Mouse (Mus musculus): ENCODE measurements around the gene Sass6.
"Not testable (repeated sequence)": the region's sequence is repeated elsewhere in the genome, so short reads cannot be mapped to it uniquely, and the experiment has no call there.

Gene Sass6

DNA sequence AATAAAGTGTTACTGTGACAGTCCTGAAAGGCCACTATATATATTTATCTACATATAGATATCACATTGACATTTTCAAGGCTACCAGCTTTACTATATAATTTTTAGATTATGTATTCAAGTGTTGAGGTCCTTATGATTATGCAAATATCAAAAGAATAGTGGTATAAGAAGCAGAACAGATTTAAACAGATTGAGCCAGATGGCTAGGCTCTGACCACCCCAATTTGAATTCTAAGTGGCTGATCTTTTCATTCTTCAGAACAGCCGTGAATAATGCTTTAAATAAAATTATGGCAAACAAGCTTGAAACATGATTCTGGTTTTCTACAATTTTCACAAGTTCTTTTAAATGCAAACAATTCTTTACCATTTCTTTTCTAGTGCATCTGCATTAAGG lies 36.7 kb downstream of the Sass6 start:
- no peak for DNase-seq (ENCODE audit: low read depth in 2 of 2, low spot score in 2 of 2)

DNA sequence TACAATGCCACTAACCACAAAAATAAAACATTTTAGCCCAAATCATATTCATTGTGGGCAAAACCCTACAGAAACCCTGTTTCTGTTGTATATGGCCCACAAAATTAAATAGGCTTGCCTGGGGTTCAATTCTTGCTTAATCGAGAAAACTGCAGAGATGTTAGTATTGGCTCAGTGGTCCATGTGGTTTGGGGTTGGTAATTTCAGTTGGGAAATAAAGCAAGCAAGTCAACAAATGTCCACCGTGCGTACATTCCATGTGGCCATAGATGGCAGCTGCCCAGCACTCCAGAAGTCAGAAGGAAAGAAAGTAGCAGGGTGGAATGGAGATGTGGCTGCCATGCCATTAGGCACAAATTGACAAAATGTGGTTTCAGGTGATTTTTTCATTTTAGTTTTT lies 38.2 kb downstream of the Sass6 start:
- DNase-seq (ENCODE audit: low read depth in 2 of 2, low spot score in 2 of 2): no peak

DNA sequence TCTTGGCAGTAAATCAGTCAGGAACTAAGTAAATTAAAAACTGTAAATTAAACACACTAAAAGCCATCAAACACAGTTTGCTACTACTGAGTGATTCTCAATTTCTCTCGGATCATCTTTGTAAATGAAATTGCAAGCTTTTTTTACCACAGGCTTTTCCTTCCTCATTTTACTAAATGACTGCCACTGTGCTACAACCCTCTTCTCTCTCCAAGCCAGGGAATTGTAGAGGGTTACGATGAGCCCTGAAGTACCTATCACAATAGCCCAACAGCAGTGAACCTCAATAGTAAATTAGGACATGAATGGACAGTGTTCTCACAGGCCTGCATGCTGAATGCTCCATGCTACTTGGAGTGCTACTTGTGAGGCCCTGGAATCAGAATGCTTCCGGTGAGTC lies 39.3 kb downstream of the Sass6 start:
- DNase-seq (ENCODE audit: low read depth in 2 of 2, low spot score in 2 of 2): no peak

- no peak for DNase-seq (ENCODE audit: low read depth in 2 of 2, low spot score in 2 of 2)
These were observed 40.1 kb downstream of the Sass6 start for GRCm38 (mm10) chr3:116634853-116635252.

DNA sequence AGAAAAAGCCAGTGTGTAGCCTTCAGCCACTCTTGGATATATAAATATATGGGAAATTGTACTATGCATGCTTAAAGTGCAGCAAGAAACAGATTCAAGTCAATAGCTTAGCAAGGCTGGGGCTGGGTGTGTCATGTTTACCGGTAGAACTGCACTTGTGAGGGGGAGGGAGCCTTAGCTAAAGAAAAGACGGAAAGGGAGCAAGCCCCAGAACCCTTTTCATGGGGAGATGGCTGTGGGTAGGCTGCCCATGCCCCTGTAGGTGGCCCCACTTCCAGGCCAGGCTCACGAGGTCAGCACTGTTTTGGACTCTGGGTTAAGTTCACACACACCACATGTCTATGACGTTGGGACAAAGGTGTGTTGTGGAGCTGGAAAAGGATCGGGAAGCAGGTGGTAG lies 41.0 kb downstream of the Sass6 start:
- no peak for DNase-seq (ENCODE audit: low read depth in 2 of 2, low spot score in 2 of 2)

DNA sequence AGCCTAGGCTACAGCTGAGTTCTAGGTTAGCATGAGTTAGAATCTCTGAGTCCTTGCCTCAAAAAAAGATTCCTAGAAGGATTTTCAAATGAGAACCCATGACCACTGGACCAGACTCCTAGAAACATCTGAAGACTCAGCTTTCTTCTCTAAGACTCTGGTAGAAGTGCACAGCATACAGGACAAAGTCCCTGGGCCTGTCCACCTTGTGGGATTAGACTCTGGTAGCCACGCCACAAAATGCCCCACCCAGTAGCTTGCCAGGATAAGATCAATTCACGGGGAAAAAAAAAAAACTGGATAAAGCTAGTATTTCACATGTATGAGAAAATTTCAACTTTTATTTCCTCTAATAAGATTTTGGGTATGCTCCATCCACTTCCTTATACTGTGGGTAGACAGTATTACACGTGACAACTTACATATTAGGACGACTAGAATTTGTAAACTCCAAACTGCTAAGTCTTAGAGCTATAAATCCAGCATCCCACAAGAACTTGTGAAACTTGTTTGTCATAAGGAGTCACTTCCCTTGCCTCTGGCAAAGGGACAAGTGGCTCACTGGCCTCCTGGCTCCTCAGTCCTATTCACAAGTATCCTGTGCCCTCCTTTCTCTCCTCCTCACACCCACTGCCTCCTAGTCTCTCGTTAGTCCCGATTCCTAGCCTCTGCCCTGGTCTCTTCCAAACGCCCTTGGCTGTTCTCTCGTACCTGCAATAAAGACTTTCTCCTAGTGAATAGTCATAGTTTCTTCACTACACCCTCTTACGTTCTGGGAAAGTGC lies 43.1 kb downstream of the Sass6 start:
- no peak for DNase-seq (ENCODE audit: low read depth in 2 of 2, low spot score in 2 of 2)

DNA sequence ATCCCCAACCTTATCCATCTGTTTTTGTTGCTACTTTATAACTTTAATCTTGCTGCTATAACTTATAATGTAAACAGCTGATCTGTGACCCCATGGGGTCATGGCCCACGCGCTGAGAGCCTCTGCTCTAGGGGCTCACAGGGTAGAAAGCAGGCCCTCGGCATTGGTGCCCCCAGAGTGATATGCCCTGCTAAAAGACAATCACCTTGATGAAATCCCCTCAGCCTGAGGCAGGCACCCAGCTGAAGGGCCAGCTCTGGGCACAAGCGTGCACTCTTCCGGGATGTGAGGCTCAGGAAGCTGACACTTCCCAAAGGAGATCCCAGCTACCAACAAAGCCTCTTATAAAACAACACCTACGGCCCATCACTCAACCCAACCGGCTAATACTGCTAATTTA lies 43.8 kb downstream of the Sass6 start:
- DNase-seq (ENCODE audit: low read depth in 2 of 2, low spot score in 2 of 2): no peak

GRCm38 (mm10) chr3:116640024-116640423 lies 45.2 kb downstream of the Sass6 start:
- DNase-seq (ENCODE audit: low read depth in 2 of 2, low spot score in 2 of 2): no peak

GRCm38 (mm10) chr3:116641811-116642371 lies 47.1 kb downstream of the Sass6 start:
- no peak for DNase-seq (ENCODE audit: low read depth in 2 of 2, low spot score in 2 of 2)

GRCm38 (mm10) chr3:116642373-116642772 lies 47.6 kb downstream of the Sass6 start:
- no peak for DNase-seq (ENCODE audit: low read depth in 2 of 2, low spot score in 2 of 2)

- DNase-seq (ENCODE audit: low read depth in 2 of 2, low spot score in 2 of 2): no peak
These were observed 51.6 kb downstream of the Sass6 start for GRCm38 (mm10) chr3:116646387-116646786.

- DNase-seq (ENCODE audit: low read depth in 2 of 2, low spot score in 2 of 2): no peak
These were observed 54.0 kb downstream of the Sass6 start for GRCm38 (mm10) chr3:116648805-116649204.

DNA sequence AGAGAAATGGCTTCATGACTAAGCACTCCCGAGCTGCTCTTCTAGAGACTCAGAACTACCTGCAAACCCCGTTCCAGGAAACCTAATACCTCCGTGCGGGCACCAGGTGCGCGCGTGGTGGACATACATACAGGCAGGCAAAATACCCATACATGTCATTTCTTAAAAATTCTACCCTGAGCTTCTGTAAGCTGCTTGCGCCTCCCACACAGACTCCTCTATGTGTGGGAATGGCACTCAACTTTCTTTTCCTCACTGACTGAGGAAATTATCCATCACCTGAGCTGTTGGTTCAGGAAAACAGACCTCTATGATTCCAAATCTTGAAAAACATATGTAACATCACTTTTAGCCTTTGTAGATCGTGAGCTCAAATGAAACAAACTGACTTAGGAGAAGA lies 55.9 kb downstream of the Sass6 start:
- no peak for DNase-seq (ENCODE audit: low read depth in 2 of 2, low spot score in 2 of 2)

DNA sequence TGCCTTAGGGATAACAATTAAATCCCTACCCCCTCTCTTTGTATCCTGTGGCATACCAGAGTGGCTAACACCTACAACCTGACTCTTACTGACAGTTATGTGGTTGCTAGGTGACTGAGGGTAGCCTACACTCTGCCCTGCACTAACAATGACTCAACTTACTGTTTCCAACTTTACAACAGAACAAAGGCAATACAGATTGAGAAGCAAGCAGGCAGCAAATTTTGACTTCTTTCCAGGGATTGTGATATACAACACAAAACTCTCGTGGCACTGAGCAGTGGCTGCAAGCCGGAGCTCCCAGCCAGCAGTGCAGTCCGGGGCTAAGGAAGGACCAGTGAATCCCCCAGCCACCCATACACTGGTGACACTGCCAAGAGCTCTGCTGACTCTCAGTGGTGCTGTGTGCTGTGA lies 57.3 kb downstream of the Sass6 start:
- DNase-seq (ENCODE audit: low read depth in 2 of 2, low spot score in 2 of 2): no peak

- no peak for DNase-seq (ENCODE audit: low read depth in 2 of 2, low spot score in 2 of 2)
These were observed 58.6 kb downstream of the Sass6 start for GRCm38 (mm10) chr3:116653278-116653945.

- DNase-seq (ENCODE audit: low read depth in 2 of 2, low spot score in 2 of 2): not testable (repeated sequence)
These were observed 59.3 kb downstream of the Sass6 start for GRCm38 (mm10) chr3:116654051-116654450.

GRCm38 (mm10) chr3:116656184-116656965 lies 61.6 kb downstream of the Sass6 start:
- no peak for DNase-seq (ENCODE audit: low read depth in 2 of 2, low spot score in 2 of 2)

DNA sequence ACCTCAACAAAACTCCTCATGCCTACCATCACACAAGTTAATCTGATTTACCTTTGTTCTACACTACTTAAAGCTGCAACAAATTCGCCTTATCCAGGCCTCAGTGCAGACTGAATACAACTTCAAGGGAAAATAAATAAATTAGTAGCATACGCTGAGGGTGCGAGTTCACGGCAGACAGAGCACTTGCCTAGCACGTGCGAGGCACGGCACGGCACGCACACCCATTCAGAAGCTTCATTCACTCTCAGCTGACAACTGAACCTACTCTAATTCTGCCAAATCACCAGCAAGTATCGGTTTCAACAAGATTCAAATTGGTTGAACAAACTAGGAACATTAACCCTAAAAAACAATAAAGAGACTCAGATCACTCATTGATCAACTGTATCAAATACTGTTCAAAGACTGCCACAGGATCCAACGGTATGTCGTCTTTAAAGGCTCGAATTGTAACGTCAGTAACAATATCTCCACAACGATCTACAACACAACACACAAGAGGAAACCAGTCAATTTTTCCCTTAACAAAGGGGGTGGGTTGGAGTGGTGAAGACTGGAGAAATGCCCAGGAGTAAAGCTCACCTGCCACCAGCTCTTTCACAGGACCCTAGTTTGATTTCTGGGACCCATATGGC lies 64.3 kb downstream of the Sass6 start:
- no peak for DNase-seq (ENCODE audit: low read depth in 2 of 2, low spot score in 2 of 2)

- DNase-seq (ENCODE audit: low read depth in 2 of 2, low spot score in 2 of 2): no peak
These were observed 65.2 kb downstream of the Sass6 start for GRCm38 (mm10) chr3:116659856-116660430.

GRCm38 (mm10) chr3:116661288-116661869 lies 66.6 kb downstream of the Sass6 start:
- no peak for DNase-seq (ENCODE audit: low read depth in 2 of 2, low spot score in 2 of 2)
